Mouse (Mus musculus): ENCODE data around the gene 2310033P09Rik. TPM values are rescaled to one million over a fixed set of nuclear protein-coding genes. Genes with fewer than 3 reads are reported as not detected.

The 2310033P09Rik gene
- 42.2 and 43.1 TPM in 2 replicates for polyA plus RNA-seq (2016; fragmentation: Nextera tagmentation; extraction: Ambion mirVana)

- WGBS, result under 1% methylated on average over 67 of the region's 67 CpGs
- Histone ChIP-seq H3K4me3 (peak within 1 kb of the TSS; percentile 95), H3K36me3 (peaks cover 76% of the 10 kb centered on the region), H3K27me3 (ENCODE audit: insufficient read depth, poor library complexity, severe bottlenecking) (no peaks in the 10 kb centered on the region), H3K9me3 (no peaks in the 10 kb centered on the region), H3K27ac (peak within 1 kb of the TSS; percentile 94), H3K4me1 (replicated peaks) (peaks cover 29% of the 10 kb centered on the region)
- DNase-seq (ENCODE audit: low spot score), result peak; percentile 96
Observed at GRCm38 (mm10) chr11:59208153-59208831, at the start of gene 2310033P09Rik. 2310033P09Rik (plus strand) TSS chr11:59208321.

- Histone ChIP-seq H3K4me3 (no peak overlapping the region), H3K27me3 (ENCODE audit: insufficient read depth, poor library complexity, severe bottlenecking) (no peaks in the 10 kb centered on the region), H3K4me1 (replicated peaks) (peaks cover 20% of the 10 kb centered on the region), H3K27ac (no peak overlapping the region), H3K9me3 (no peaks in the 10 kb centered on the region), H3K36me3 (peaks cover 46% of the 10 kb centered on the region)
- WGBS, result 90% methylated on average over 13 of the region's 13 CpGs
- DNase-seq (ENCODE audit: low spot score), result no peak
Observed at GRCm38 (mm10) chr11:59159099-59159498, 49.0 kb upstream of the 2310033P09Rik start.

GRCm38 (mm10) chr11:59159558-59159957 is 48.6 kb upstream of the 2310033P09Rik start:
- 92% methylated on average over 4 of the region's 4 CpGs for WGBS
- peaks cover 46% of the 10 kb centered on the region for H3K36me3 ChIP-seq
- DNase-seq (ENCODE audit: low spot score), result no peak

GRCm38 (mm10) chr11:59161398-59161797 is 46.7 kb upstream of the 2310033P09Rik start:
- no peak overlapping the region for H3K4me3 ChIP-seq
- H3K4me1 ChIP-seq (replicated peaks), result peaks cover 24% of the 10 kb centered on the region
- H3K9me3 ChIP-seq, result no peaks in the 10 kb centered on the region
- H3K36me3 ChIP-seq, result peaks cover 35% of the 10 kb centered on the region
- DNase-seq (ENCODE audit: low spot score), result no peak
- WGBS, result 76% methylated on average over 5 of the region's 5 CpGs
- H3K27ac ChIP-seq, result no peak overlapping the region; the same call in 1 of the 2 replicates
- no peaks in the 10 kb centered on the region for H3K27me3 ChIP-seq (ENCODE audit: insufficient read depth, poor library complexity, severe bottlenecking)

More at GRCm38 (mm10) chr11:59159558-59159957, 48.6 kb upstream of the 2310033P09Rik start:
- no peak overlapping the region for H3K4me3 ChIP-seq
- peaks cover 24% of the 10 kb centered on the region for H3K4me1 ChIP-seq (replicated peaks)
- no peak overlapping the region for H3K27ac ChIP-seq
- no peaks in the 10 kb centered on the region for H3K27me3 ChIP-seq (ENCODE audit: insufficient read depth, poor library complexity, severe bottlenecking)
- no peaks in the 10 kb centered on the region for H3K9me3 ChIP-seq

- peak overlapping the region; percentile 98 for H3K27ac ChIP-seq
- 59% methylated on average over 9 of the region's 9 CpGs for WGBS
- no peak for DNase-seq (ENCODE audit: low spot score)
Observed at GRCm38 (mm10) chr11:59162443-59163254, 45.5 kb upstream of the 2310033P09Rik start.

GRCm38 (mm10) chr11:59163255-59164236 is 44.6 kb upstream of the 2310033P09Rik start, which contains the start of gene Iba57:
Iba57 (minus strand) TSS chr11:59163739.
- peak within 1 kb of the TSS; percentile 85 for H3K4me3 ChIP-seq
- WGBS, result 4% methylated on average over 68 of the region's 68 CpGs
- H3K9me3 ChIP-seq, result no peaks in the 10 kb centered on the region
- H3K27me3 ChIP-seq (ENCODE audit: insufficient read depth, poor library complexity, severe bottlenecking), result peaks cover 3% of the 10 kb centered on the region; the same call in 1 of the 2 replicates
- peaks cover 24% of the 10 kb centered on the region for H3K4me1 ChIP-seq (replicated peaks)
- peak; percentile 98 for DNase-seq (ENCODE audit: low spot score)
- peaks cover 16% of the 10 kb centered on the region for H3K36me3 ChIP-seq
- peak within 1 kb of the TSS; percentile 98 for H3K27ac ChIP-seq

More at GRCm38 (mm10) chr11:59162443-59163254, 45.5 kb upstream of the 2310033P09Rik start:
- H3K9me3 ChIP-seq, result no peaks in the 10 kb centered on the region
- peak overlapping the region; percentile 85 for H3K4me3 ChIP-seq
- H3K4me1 ChIP-seq (replicated peaks), result peaks cover 24% of the 10 kb centered on the region
- H3K36me3 ChIP-seq, result peaks cover 24% of the 10 kb centered on the region
- H3K27me3 ChIP-seq (ENCODE audit: insufficient read depth, poor library complexity, severe bottlenecking), result no peaks in the 10 kb centered on the region

GRCm38 (mm10) chr11:59164384-59164783 is 43.7 kb upstream of the 2310033P09Rik start:
- H3K27ac ChIP-seq, result peak overlapping the region; percentile 98
- peaks cover 3% of the 10 kb centered on the region; the same call in 1 of the 2 replicates for H3K27me3 ChIP-seq (ENCODE audit: insufficient read depth, poor library complexity, severe bottlenecking)
- peaks cover 13% of the 10 kb centered on the region; the same call in 1 of the 2 replicates for H3K36me3 ChIP-seq
- H3K4me3 ChIP-seq, result peak overlapping the region; percentile 85
- no peaks in the 10 kb centered on the region for H3K9me3 ChIP-seq
- no peak for DNase-seq (ENCODE audit: low spot score)
- peaks cover 24% of the 10 kb centered on the region for H3K4me1 ChIP-seq (replicated peaks)
- WGBS, result 88% methylated on average over 9 of the region's 9 CpGs

GRCm38 (mm10) chr11:59165616-59166241 is 42.4 kb upstream of the 2310033P09Rik start:
- WGBS, result 80% methylated on average over 2 of the region's 2 CpGs
- Histone ChIP-seq H3K4me3 (no peak overlapping the region), H3K27me3 (ENCODE audit: insufficient read depth, poor library complexity, severe bottlenecking) (peaks cover 3% of the 10 kb centered on the region; the same call in 1 of the 2 replicates), H3K4me1 (replicated peaks) (peaks cover 24% of the 10 kb centered on the region), H3K36me3 (0 out of 2 replicates have a peak, but pooled peaks cover 3% of the 10 kb centered on the region), H3K9me3 (no peaks in the 10 kb centered on the region), H3K27ac (no peak overlapping the region)
- DNase-seq (ENCODE audit: low spot score), result no peak

GRCm38 (mm10) chr11:59169807-59170206 is 38.3 kb upstream of the 2310033P09Rik start:
- DNase-seq (ENCODE audit: low spot score), result no peak
- WGBS, result 70% methylated on average over 3 of the region's 3 CpGs
- no peak overlapping the region for H3K4me3 ChIP-seq
- no peak overlapping the region for H3K27ac ChIP-seq
- no peaks in the 10 kb centered on the region for H3K9me3 ChIP-seq
- no peaks in the 10 kb centered on the region for H3K4me1 ChIP-seq (replicated peaks)
- peaks cover 15% of the 10 kb centered on the region for H3K27me3 ChIP-seq (ENCODE audit: insufficient read depth, poor library complexity, severe bottlenecking)
- H3K36me3 ChIP-seq, result no peaks in the 10 kb centered on the region

- no peak for DNase-seq (ENCODE audit: low spot score)
- WGBS, result 82% methylated on average over 4 of the region's 4 CpGs
Observed at GRCm38 (mm10) chr11:59170549-59170948, 37.6 kb upstream of the 2310033P09Rik start.

GRCm38 (mm10) chr11:59174189-59174838 is 33.8 kb upstream of the 2310033P09Rik start:
- Histone ChIP-seq H3K27me3 (ENCODE audit: insufficient read depth, poor library complexity, severe bottlenecking) (peaks cover 57% of the 10 kb centered on the region), H3K9me3 (no peaks in the 10 kb centered on the region), H3K4me1 (replicated peaks) (peaks cover 14% of the 10 kb centered on the region), H3K36me3 (no peaks in the 10 kb centered on the region), H3K4me3 (no peak overlapping the region), H3K27ac (no peak overlapping the region)
- 60% methylated on average over 6 of the region's 6 CpGs for WGBS
- no peak for DNase-seq (ENCODE audit: low spot score)

More at GRCm38 (mm10) chr11:59170549-59170948, 37.6 kb upstream of the 2310033P09Rik start:
- Histone ChIP-seq H3K4me3 (no peak overlapping the region), H3K36me3 (no peaks in the 10 kb centered on the region), H3K9me3 (no peaks in the 10 kb centered on the region), H3K27me3 (ENCODE audit: insufficient read depth, poor library complexity, severe bottlenecking) (peaks cover 22% of the 10 kb centered on the region), H3K27ac (no peak overlapping the region), H3K4me1 (replicated peaks) (no peaks in the 10 kb centered on the region)
